Mouse (Mus musculus) embryonic facial prominence, embryonic 12.5 days (tissue): ENCODE measurements around the gene Fam241a. TPM values are rescaled to one million over a fixed set of nuclear protein-coding genes. Genes with fewer than 3 reads are reported as not detected.

Source experiments
- ATAC-seq: fragments of 200-750 bp; cut with Nextera tagmentation; 2 replicates; pipeline ENCODE4 v1.8.0; 2017; ENCODE audit not compliant: insufficient number of reproducible peaks, insufficient read depth, low FRiP score, low TSS enrichment
- H3K27ac ChIP-seq: fragments of 300-500 bp; sonication (generic); 2 replicates; pipeline ENCODE4 v1.5.1; 2016; ENCODE audit warnings: mild to moderate bottlenecking
- H3K27me3 ChIP-seq: fragments of 300-500 bp; sonication (generic); 2 replicates; pipeline ENCODE4 v1.6.1; 2016; ENCODE audit warnings: mild to moderate bottlenecking, moderate library complexity
- H3K36me3 ChIP-seq: fragments of 300-500 bp; sonication (generic); 2 replicates; pipeline ENCODE4 v1.6.1; 2016; ENCODE audit warnings: mild to moderate bottlenecking
- H3K4me1 ChIP-seq: fragments of 300-500 bp; sonication (generic); 2 replicates; pipeline ENCODE4 v1.6.1; 2016
- H3K4me2 ChIP-seq: fragments of 300-500 bp; sonication (generic); replicated peaks from 2 replicates; pipeline ENCODE4 v1.6.1; 2016; ENCODE audit warnings: mild to moderate bottlenecking, moderate library complexity
- H3K4me3 ChIP-seq: fragments of 300-500 bp; sonication (generic); 2 replicates; pipeline ENCODE4 v1.5.1; 2016; ENCODE audit warnings: mild to moderate bottlenecking
- H3K9ac ChIP-seq: fragments of 300-500 bp; sonication (generic); 2 replicates; pipeline ENCODE4 v1.6.1; 2016; ENCODE audit warnings: mild to moderate bottlenecking, moderate library complexity
- H3K9me3 ChIP-seq: fragments of 300-500 bp; sonication (generic); 2 replicates; pipeline ENCODE4 v1.6.1; 2016; ENCODE audit warnings: mild to moderate bottlenecking, moderate library complexity
- WGBS: fragments of 180-500 bp; shearing (Covaris S2); methylation state at CpG from one replicate; pipeline ENCODE4 v1.1.7; 2016; 5-methylcytosine and 5-hydroxymethylcytosine counted together
- polyA plus RNA-seq: library from polyadenylated mRNA; unstranded; fragments of >200 nt; fragmentation: Nextera tagmentation; extraction: Ambion mirVana; gene quantifications from 2 replicates; pipeline ENCODE4 v1.2.1, GENCODE M21; 2016

Fam241a gene
- polyA plus RNA-seq, 1 experiment from 2014 or later: 7.0 TPM

DNA sequence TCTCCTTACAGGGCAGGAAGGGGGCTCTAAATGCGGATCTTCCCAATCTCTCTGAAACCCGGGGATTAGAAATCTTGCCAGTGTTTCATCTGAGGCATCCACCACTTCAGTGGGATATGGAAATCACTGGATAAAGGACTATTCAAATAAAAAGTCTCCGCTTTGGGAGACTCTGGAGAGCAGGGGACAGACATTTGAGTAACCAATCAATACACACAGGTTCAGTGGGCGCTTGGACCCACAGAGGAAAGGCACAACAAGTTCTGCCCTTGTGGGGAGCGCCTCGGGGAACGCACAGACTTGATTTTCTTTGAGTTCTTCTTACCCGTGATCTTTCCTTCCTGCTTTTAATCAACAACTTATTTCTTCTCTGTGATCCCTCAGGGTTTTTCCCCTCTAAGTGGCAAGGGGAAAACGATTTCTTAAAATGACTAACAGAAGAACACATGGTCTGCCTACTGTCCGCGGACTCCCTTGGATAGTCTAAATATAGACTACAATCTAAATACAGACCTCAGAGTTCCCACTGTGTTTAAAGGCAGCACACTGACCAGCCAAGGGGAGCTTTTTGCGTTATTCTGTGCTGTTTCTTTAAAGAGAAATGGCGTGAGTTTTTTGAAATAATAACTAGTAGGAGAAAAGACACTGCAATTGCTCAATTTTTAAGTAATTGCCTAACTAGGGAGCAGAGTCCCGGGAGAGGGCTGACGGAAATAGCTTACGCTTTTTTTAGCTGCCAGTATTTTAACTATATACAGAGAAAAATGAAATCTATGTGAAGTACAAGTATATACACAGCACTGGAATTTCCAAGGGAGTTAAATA is 18.0 kb upstream of the Fam241a start:
- ATAC-seq: no peak
- Histone ChIP-seq H3K4me2 (peak overlapping the region; percentile 30), H3K4me1 (peaks cover 8% of the 10 kb centered on the region; the same call in 1 of the 2 replicates), H3K9ac (no peak overlapping the region), H3K27me3 (no peaks in the 10 kb centered on the region), H3K27ac (no peak overlapping the region), H3K36me3 (no peaks in the 10 kb centered on the region), H3K9me3 (no peaks in the 10 kb centered on the region), H3K4me3 (no peak overlapping the region)
- WGBS: 22% methylated on average over 16 of the region's 16 CpGs

DNA sequence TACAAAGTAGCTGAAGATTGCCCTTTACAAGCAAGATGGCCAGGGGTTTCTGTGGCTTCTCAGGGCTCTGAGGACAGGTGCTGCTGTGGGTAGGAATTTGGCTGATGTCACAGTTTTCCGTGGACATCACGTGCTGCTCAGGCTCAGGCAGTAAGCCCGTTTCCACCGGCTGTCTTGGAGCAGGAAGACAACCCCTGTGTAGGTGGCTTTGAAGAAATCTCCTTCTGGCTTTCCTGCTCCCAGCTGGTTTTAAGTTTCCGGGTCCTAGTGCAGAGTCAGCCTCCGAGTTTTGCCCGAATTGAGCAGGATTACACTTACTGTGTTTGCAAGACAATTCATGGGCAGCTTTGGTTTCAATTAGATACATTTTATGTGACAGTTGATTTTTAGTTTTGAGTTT is 13.8 kb upstream of the Fam241a start:
- no peak overlapping the region for H3K4me3 ChIP-seq
- H3K4me1 ChIP-seq: peaks cover 8% of the 10 kb centered on the region; the same call in 1 of the 2 replicates
- H3K27me3 ChIP-seq: no peaks in the 10 kb centered on the region
- no peak overlapping the region for H3K9ac ChIP-seq
- H3K4me2 ChIP-seq: no peak overlapping the region
- 64% methylated on average over 7 of the region's 7 CpGs for WGBS
- ATAC-seq: no peak
- no peaks in the 10 kb centered on the region for H3K9me3 ChIP-seq
- no peaks in the 10 kb centered on the region for H3K36me3 ChIP-seq
- H3K27ac ChIP-seq: no peak overlapping the region

DNA sequence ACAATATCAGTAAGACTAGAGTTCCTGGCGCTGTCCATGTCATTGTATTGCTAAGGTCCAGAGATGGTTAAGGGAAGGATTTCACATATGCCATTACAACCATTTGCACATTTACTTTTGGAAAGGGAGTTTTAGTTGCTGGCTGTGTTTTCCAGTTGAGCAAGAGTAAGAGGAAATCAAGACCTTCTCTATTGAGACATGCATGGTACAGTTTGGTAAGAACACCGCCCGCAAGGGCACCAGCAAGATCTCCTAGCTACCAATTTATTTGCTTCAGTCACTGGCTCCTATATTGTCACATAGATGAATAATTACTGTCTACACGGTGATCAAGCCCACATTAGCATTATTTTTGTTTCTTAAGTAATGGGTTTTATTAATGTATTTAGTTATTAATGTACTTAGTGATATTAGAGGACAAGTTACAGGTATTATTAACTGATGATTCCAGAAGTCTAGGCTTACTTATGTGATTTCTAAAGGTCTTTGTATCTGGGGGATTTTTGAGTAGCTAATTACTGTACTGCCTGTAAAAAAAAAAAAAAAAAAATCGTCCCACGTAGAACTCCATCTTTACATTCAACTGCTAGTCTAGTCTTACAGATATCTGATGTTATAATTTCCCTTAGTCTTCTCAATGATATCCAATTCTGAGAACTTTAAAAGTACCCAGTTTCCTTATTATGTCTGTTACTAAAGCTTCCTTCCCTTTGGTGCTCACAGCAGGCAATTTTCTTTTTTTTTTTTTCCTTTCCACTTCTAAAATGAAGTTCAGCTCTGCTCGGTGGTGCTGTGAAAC is 944 bp downstream of the Fam241a start:
- H3K36me3 ChIP-seq: no peaks in the 10 kb centered on the region
- peak overlapping the region; percentile 69 for H3K9ac ChIP-seq
- H3K4me2 ChIP-seq: peak overlapping the region; percentile 79
- WGBS: 44% methylated on average over 7 of the region's 7 CpGs
- H3K4me3 ChIP-seq: peak overlapping the region; percentile 73
- H3K27me3 ChIP-seq: peaks cover 3% of the 10 kb centered on the region; the same call in 1 of the 2 replicates
- H3K9me3 ChIP-seq: no peaks in the 10 kb centered on the region
- H3K27ac ChIP-seq: no peak overlapping the region
- ATAC-seq: no peak
- no peaks in the 10 kb centered on the region for H3K4me1 ChIP-seq

DNA sequence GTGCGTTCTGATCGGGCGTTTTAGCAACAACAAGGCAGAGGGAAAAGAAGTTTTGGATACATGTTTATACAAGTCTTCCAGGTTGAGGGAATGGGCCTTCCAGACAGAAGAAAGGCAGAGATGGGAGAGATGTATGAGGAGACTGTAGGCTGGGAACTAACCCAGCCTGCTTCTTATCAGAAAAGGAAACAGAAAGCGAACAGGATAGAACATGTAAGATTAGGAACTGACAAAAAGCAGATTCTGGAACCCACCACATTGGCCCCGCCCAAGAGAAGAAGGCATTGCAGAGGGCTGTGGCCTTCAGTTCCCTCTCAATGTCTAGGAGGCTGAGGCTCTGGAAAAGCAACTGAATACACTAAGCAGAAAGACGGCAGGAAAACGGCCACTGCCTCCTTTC is 2.2 kb downstream of the Fam241a start:
- no peak for ATAC-seq
- WGBS: 73% methylated on average over 7 of the region's 7 CpGs

DNA sequence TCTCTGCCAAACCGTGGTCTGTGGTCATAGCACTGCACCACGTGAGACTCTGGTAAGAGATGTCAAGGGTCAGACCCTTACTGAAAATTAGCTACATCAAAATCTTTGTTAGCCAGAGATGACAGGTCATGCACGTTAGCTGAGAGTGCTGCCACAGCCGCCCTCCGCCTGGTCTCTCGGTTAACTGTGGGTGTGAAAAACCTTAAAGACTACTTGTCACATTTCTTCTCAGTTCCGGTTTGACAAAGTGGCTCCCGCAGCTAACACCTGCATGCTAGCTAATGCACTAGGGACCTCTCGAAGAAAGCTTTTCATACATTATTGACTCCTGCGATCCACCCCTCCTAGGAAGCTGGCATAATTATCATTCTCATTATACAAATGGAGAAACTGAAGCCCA is 4.2 kb downstream of the Fam241a start:
- no peak overlapping the region for H3K9ac ChIP-seq
- no peak overlapping the region for H3K4me2 ChIP-seq
- peaks cover 3% of the 10 kb centered on the region; the same call in 1 of the 2 replicates for H3K27me3 ChIP-seq
- H3K4me1 ChIP-seq: no peaks in the 10 kb centered on the region
- no peak overlapping the region for H3K4me3 ChIP-seq
- no peak for ATAC-seq
- no peaks in the 10 kb centered on the region for H3K9me3 ChIP-seq
- no peak overlapping the region for H3K27ac ChIP-seq
- WGBS: 54% methylated on average over 10 of the region's 10 CpGs
- no peaks in the 10 kb centered on the region for H3K36me3 ChIP-seq

More for the DNA sequence above, 2.2 kb downstream of the Fam241a start:
- H3K4me1 ChIP-seq: no peaks in the 10 kb centered on the region
- peaks cover 3% of the 10 kb centered on the region; the same call in 1 of the 2 replicates for H3K27me3 ChIP-seq
- H3K27ac ChIP-seq: no peak overlapping the region
- no peak overlapping the region for H3K4me2 ChIP-seq
- no peak overlapping the region for H3K4me3 ChIP-seq
- no peak overlapping the region for H3K9ac ChIP-seq
- H3K9me3 ChIP-seq: no peaks in the 10 kb centered on the region
- no peaks in the 10 kb centered on the region for H3K36me3 ChIP-seq

DNA sequence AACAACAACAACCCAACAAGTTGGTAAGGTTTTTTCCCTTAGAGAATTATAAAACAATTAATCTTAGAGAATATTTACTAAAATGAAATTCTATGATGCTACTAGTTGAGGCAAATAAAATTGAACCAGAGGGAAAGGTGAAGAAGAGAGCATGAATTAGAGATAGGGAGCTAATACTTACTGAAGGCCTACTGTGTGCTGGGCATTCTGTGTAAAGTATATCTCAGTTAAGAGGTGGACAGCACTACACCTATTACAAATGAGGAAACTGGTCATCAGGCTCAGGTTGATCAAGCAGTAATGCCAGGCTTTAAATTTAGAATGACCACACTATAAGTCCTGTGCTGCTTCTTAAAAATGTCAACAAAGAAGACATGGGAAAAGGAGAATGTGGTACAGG is 6.1 kb downstream of the Fam241a start:
- no peak overlapping the region for H3K4me2 ChIP-seq
- no peaks in the 10 kb centered on the region for H3K36me3 ChIP-seq
- H3K4me1 ChIP-seq: no peaks in the 10 kb centered on the region
- ATAC-seq: no peak
- peaks cover 2% of the 10 kb centered on the region; the same call in 1 of the 2 replicates for H3K27me3 ChIP-seq
- no peak overlapping the region for H3K4me3 ChIP-seq
- H3K9ac ChIP-seq: no peak overlapping the region
- H3K9me3 ChIP-seq: no peaks in the 10 kb centered on the region
- no peak overlapping the region for H3K27ac ChIP-seq

DNA sequence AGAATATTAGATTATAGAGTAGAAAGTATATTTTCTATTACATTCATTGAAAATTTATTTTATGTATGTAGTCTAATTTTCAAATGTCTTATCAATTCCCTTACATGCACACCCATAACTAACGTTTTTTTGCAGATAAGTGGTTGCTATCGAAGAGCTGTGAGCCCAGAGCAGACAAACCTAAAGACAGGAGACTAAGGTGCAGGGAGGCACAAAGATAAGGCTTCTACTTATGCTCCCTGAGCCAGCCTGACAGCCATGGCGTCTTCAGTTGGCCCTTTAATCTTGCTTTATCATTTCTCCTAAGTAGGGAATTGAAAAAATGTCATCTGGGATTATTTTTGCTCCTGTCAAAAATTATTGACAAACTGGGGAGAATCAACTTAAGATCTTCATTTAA is 6.6 kb downstream of the Fam241a start:
- 58% methylated on average over 3 of the region's 3 CpGs for WGBS
- Histone ChIP-seq H3K9me3 (no peaks in the 10 kb centered on the region), H3K4me2 (no peak overlapping the region), H3K27me3 (no peaks in the 10 kb centered on the region; the same call in 1 of the 2 replicates), H3K4me1 (no peaks in the 10 kb centered on the region), H3K36me3 (no peaks in the 10 kb centered on the region), H3K4me3 (no peak overlapping the region), H3K27ac (no peak overlapping the region), H3K9ac (no peak overlapping the region)
- no peak for ATAC-seq

DNA sequence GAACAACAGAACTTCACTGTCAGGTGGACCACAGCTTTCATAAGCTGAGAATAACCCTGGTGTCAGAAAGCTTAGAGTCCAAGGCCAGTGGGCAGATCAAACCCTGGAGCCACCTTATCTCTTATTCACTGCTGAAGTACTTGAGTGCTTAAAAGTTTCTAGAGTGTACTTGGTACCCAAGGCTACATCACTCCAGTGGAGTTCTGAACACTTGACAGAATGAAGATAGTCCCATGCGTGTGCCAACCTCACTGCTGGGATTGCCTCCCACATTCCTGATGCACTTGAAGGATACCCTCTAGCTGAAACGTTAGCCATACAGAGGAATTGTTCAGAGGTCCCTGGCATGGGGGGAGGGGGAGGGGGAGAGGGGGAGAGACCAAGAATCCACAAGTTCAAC is 14.4 kb downstream of the Fam241a start:
- ATAC-seq: no peak
- WGBS: 54% methylated on average over 2 of the region's 2 CpGs
- H3K4me2 ChIP-seq: no peak overlapping the region

DNA sequence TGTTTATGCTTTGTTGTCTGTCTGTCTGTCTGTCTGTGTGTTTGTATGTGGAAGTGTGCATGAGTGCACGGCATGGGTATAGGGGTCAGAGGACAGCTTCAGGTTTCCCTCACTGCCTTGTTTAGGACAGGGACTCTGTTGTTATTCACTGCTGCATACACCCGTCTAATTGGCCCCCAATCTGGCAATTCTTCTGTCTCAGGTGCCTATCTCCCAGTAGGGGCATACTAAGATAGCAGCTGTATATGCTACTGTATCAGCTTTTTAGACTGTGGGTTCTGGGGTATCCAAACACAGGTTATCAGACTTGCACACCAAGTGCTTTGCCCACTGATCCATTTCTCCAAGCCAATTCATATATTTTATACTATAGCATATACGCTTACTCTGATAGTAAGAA is 16.2 kb downstream of the Fam241a start:
- Histone ChIP-seq H3K27me3 (no peaks in the 10 kb centered on the region), H3K4me2 (no peak overlapping the region), H3K4me3 (no peak overlapping the region), H3K36me3 (no peaks in the 10 kb centered on the region), H3K9me3 (no peaks in the 10 kb centered on the region), H3K27ac (no peak overlapping the region), H3K4me1 (no peaks in the 10 kb centered on the region), H3K9ac (no peak overlapping the region)
- WGBS: 73% methylated on average over 3 of the region's 3 CpGs
- ATAC-seq: no peak

More for the DNA sequence above, 14.4 kb downstream of the Fam241a start:
- Histone ChIP-seq H3K9ac (no peak overlapping the region), H3K9me3 (no peaks in the 10 kb centered on the region), H3K36me3 (no peaks in the 10 kb centered on the region), H3K27ac (no peak overlapping the region), H3K4me3 (no peak overlapping the region), H3K27me3 (no peaks in the 10 kb centered on the region), H3K4me1 (no peaks in the 10 kb centered on the region)

DNA sequence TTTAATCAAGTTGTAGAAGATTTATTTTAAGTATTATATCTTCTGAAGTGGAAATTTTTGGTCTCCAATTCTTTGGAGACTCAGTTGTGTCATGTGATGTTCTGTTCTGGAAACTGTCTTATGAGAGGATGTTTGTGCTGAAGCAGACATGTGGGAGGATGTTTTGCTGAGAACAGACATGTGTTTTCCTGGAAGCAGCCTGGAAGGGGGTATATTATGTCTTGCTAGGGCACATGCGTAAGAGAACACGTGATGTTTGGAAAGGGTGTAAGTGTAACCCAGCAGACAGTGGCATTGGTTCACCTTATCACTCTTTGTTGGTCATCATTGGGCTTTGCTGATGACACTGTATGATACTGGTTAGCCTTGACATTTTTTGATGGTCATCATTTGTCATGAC is 20.6 kb downstream of the Fam241a start:
- no peak for ATAC-seq
- Histone ChIP-seq H3K4me2 (no peak overlapping the region), H3K9ac (no peak overlapping the region), H3K4me1 (no peaks in the 10 kb centered on the region), H3K36me3 (no peaks in the 10 kb centered on the region), H3K9me3 (no peaks in the 10 kb centered on the region), H3K27me3 (no peaks in the 10 kb centered on the region), H3K27ac (no peak overlapping the region), H3K4me3 (no peak overlapping the region)
- 80% methylated on average over 2 of the region's 2 CpGs for WGBS

DNA sequence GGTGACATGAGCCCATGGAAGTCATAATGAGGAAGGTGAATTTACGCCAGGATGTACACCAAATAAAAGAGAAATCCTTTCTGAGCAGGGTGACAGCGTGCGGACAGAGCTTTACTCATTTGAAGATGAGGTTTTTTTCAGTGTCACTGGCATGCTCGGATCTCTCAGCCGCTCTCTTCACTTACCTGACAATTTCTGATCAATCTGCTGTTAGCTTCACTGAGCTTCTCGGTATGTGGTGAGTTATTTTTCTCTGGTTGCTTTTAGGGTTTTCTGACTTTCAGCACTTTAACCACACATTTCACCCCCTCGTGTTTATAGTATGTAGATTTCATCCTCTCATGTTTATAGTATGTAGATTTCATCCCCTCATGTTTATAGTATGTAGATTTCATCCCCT is 21.1 kb downstream of the Fam241a start:
- H3K27me3 ChIP-seq: no peaks in the 10 kb centered on the region
- ATAC-seq: no peak
- no peak overlapping the region for H3K4me3 ChIP-seq
- no peak overlapping the region for H3K9ac ChIP-seq
- H3K9me3 ChIP-seq: no peaks in the 10 kb centered on the region
- H3K4me1 ChIP-seq: no peaks in the 10 kb centered on the region
- H3K4me2 ChIP-seq: no peak overlapping the region
- H3K36me3 ChIP-seq: no peaks in the 10 kb centered on the region
- WGBS: 90% methylated on average over 7 of the region's 7 CpGs
- no peak overlapping the region for H3K27ac ChIP-seq
